Mouse (Mus musculus): Measurements from ENCODE around the gene Myl12a.
A peak's percentile ranks its signal among the peaks of the same experiment; 100 is the strongest.

The Myl12a gene

DNA sequence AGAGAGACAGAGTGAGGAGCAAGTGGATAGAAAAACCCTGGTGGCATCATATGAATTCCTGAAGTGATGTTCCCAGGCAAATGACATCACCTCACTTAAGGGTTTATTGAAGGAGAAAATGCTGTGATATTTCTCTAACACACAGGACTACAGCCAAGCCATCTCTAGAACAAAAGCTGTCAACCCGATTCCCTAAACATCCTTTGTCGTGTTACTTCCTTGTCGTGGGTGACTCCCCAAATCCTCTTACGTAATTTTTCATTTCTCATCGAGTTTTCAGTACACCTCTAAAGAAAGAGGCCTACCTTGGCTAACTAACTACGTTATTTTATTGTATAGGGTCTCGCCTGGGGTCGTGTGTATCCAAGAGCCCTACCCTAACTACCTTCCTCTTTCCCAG, 13.2 kb downstream of the Myl12a start:
- DNase-seq (ENCODE audit: low read depth): peak; percentile 65

DNA sequence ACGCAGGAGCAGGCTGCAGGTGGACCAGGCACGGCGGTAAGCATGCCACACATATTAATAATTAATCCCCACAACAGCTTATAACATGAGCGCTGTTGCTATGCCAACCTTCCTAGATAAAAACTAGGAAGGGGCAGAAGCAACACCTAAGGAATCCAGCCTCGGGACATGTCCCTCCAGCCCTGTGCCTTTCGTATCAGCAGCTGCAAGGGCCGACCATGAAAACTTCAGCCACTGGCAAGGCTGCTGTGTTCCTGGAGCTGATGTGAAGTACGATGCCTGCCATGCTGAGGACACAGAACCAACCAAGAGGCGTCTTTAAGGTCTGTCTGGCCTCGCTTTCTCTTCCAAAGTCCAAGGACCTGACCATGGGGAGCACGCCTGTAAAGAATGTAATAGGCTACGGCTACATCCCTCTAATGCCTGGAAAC, 14.3 kb downstream of the Myl12a start:
- DNase-seq (ENCODE audit: low read depth): peak; percentile 39

DNA sequence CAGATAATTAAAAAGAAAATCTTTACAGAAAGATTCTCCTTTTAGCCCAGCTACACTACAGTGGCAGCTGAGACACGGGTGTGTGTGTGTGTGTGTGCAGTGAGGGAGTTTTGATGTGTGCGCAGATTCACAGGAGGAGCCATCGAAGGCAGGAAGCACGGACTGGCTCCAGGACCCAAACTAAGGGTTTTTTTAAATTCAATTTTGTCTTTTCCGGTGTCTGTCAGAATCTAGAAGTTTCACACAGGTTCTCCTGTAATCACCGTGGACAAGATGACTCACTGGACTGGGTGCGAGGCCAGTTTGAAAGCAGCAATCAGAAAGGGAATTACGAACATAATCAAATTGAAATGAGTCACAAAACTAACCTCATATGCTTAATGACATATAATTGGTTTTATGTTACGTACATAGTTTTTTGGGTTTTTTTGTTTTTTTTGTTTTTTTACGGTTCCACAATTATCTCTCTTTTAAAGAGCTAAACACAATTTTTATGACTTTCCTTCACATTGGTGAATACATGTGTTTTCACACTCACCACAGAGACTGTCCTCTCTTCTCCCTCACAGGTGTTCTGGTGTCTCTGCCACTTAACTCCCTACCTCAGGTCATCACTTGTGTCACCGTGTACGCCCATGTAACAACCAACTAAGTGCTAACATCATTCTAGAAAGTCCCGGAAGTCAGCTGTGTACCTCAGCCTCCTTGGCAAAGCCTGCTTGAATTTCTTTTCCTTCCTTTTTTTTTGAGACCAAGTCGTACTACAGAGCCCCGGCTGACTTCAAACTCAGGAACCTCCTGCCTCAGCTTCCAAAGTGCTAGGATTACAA, 15.6 kb downstream of the Myl12a start:
- DNase-seq (ENCODE audit: low read depth): peak; percentile 88

- DNase-seq (ENCODE audit: low read depth): peak; percentile 81
Measured at GRCm38 (mm10) chr17:70986355-70986740, 16.3 kb downstream of the Myl12a start.

GRCm38 (mm10) chr17:70985501-70986354, 16.9 kb downstream of the Myl12a start:
- peak; percentile 83 for DNase-seq (ENCODE audit: low read depth)

- DNase-seq (ENCODE audit: low read depth): peak; percentile 77
Measured at GRCm38 (mm10) chr17:70979345-70980223, 23.1 kb downstream of the Myl12a start.

DNA sequence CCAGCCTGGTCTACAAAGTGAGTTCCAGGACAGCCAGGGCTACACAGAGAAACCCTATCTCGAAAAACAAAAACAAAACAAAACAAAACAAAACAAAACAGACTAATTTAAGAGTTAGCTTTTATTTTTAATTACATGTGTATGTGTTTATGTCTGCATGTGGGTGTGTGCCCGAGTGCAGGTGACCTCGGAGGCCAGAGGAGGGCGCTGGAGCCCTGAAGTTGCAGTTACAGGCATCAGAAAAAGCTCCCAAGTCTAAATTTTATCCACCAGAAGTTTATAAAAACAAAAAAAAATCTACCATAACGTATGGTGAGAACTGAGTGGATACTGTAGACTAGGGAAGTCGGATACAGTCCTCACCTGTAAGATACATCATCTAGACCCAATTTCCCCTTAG, 24.9 kb downstream of the Myl12a start:
- no peak for DNase-seq (ENCODE audit: low read depth)

DNA sequence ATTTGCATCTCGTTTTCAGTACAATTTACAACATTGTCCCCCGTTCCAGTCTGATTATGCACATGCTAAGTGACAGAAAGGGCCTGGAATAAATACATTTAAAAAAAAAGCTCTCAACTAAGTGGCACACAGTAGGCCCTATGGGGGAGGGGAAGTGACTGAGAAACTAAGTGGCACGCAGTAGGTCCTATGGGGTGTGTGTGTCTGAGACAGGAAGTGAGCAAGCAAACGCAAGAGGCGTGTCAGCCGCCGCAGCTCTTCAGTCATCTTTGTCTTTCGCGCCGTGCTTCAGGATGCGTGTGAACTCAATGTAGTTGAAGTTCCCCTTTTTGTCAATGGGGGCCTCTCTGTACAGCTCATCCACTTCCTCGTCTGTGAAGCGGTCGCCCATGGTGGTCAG, 28.6 kb downstream of the Myl12a start:
- peak; percentile 67 for DNase-seq (ENCODE audit: low read depth)

- peak; percentile 83 for DNase-seq (ENCODE audit: low read depth)
Measured at GRCm38 (mm10) chr17:70973398-70973797, 29.3 kb downstream of the Myl12a start.

- DNase-seq (ENCODE audit: low read depth): no peak
Measured at GRCm38 (mm10) chr17:70971206-70971605, 31.5 kb downstream of the Myl12a start.

GRCm38 (mm10) chr17:70968606-70969191, 34.0 kb downstream of the Myl12a start:
- peak; percentile 77 for DNase-seq (ENCODE audit: low read depth)

- peak; percentile 28 for DNase-seq (ENCODE audit: low read depth)
Measured at GRCm38 (mm10) chr17:70967646-70968045, 35.0 kb downstream of the Myl12a start.

DNA sequence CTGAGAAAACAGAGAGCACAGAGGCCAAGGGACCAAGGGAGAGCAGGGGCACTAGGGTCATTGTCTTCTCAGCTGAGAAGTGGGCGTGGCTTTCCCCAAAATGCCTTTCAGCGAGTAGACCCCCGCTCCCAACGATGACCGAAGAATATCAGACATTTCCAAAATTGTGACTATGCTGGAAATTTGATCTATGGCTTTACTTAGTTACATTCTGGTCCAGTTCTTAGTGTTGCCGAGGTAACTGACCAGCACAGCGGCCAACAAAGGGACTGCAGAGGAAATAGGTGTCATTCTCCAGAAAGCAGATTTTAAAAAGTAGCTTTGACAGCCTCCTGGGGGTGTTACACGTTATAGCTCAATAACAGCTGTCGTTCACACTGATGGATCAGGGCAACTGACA, 35.5 kb downstream of the Myl12a start:
- no peak for DNase-seq (ENCODE audit: low read depth)

- no peak for DNase-seq (ENCODE audit: low read depth)
Measured at GRCm38 (mm10) chr17:70966126-70966525, 36.6 kb downstream of the Myl12a start.

GRCm38 (mm10) chr17:70965281-70965680, 37.4 kb downstream of the Myl12a start:
- no peak for DNase-seq (ENCODE audit: low read depth)

DNA sequence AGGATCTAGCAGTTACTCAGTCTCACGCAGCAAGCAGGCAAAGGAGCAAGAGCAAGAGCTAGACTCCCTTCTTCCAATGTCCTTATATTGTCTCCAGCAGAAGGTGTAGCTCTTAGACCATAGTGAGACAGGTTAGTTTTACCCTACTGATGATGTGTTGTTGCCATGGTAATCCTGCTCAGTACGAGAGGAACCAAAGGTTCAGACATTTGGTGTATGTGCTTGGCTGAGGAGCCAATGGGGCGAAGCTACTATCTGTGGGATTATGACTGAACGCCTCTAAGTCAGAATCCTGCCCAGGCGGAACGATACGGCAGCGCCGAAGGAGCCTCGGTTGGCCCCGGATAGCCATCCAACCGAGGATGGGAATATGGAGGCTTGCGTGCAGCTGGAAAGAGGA, 39.1 kb downstream of the Myl12a start:
- peak; percentile 73 for DNase-seq (ENCODE audit: low read depth)

DNA sequence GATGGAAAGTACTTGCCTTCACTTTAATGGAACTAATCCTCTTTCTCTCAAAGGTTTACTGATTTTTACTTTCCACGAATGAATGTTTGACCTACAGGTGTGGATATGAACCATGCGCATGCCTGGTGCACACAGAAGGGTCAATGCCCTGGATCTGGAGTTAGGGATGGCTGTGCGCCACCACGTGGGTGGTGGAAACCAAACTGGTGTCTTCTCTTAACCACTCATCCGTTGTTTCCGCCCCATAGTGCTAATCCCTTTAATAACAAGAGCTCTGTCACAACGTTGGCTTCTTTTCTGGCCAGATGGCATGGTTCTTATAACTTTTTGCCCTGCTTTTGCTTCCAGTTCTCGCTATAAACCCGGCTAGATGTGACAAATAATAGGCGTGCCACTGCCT, 51.4 kb downstream of the Myl12a start:
- no peak for DNase-seq (ENCODE audit: low read depth)

GRCm38 (mm10) chr17:70949171-70949570, 53.5 kb downstream of the Myl12a start:
- DNase-seq (ENCODE audit: low read depth): no peak

DNA sequence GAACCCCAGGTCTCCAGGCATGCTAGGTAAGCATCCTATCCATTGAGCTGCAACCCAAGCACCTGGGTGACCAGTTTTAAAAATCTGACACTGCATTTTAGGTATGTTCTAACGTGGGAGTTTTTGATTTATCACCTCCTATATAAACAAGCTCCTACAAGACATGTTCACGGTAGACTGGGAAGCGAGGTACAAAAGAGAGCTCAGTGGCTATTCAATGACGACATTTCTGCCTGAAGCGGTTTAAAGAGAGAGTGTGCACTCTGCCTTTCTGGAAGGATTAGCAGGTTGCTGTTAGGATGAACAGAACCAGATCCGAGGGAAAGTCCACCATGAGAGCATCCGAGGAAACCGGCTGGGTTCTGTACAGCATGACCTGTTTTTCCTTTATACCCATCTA, 54.0 kb downstream of the Myl12a start:
- DNase-seq (ENCODE audit: low read depth): no peak

DNA sequence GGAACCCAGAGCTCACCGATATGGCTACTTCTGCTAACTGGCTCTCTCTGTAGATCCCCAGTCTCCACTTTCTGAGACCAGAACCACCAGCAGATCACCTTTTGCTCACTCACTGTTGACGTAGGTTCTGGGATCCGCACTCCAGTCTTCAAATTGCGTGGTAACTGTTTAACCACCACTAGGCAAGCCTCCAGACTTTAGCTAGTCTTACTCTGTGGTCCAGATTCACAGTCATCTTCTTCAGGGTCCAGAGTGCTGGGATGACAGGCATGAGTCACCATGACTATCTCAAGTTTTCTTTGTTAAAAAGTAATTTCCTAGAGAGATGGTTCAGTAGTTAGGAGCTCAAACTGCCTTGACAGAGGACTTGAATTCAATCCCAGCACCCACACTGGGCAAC, 58.9 kb downstream of the Myl12a start:
- no peak for DNase-seq (ENCODE audit: low read depth)
